Mouse (Mus musculus) adrenal gland, adult 10 weeks (tissue): ENCODE measurements around the gene Mkrn2os. TPM values are rescaled to one million over a fixed set of nuclear protein-coding genes. Genes with fewer than 3 reads are reported as not detected.

Experiments
- polyA plus RNA-seq: library from polyadenylated mRNA; stranded (reverse); fragments of 350-450 nt; fragmentation: Illumina TruSeq; extraction: RNeasy Lipid Tissue Mini Kit (QIAGEN cat#74804); gene quantifications from one replicate; pipeline ENCODE4 v1.2.3, GENCODE M21; 2014; ENCODE audit warnings: low read depth, low replicate concordance

The Mkrn2os gene
- not detected for polyA plus RNA-seq

DNA sequence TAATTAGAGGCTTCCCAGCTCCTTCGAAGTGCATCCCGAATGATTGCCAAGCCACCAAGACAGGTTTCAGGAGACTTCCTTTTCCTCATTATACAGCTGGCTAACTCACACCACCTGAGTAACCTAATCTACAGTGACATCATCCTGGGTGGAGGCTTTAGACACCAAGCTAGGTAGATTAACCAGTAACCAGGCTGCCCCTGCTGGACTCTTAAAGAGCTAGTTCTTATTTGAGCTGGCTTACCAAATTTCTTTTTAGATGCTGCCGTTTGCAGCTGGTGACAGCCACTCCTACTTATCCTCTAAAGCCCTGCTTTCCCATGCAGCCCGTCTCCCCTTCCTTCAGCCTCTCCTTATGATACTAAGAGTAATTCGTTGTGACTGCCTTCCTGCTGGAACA, at the start of gene Mkrn2os:
Mkrn2os (minus strand) TSS at position 119 of the 400 bp plus-strand sequence.

DNA sequence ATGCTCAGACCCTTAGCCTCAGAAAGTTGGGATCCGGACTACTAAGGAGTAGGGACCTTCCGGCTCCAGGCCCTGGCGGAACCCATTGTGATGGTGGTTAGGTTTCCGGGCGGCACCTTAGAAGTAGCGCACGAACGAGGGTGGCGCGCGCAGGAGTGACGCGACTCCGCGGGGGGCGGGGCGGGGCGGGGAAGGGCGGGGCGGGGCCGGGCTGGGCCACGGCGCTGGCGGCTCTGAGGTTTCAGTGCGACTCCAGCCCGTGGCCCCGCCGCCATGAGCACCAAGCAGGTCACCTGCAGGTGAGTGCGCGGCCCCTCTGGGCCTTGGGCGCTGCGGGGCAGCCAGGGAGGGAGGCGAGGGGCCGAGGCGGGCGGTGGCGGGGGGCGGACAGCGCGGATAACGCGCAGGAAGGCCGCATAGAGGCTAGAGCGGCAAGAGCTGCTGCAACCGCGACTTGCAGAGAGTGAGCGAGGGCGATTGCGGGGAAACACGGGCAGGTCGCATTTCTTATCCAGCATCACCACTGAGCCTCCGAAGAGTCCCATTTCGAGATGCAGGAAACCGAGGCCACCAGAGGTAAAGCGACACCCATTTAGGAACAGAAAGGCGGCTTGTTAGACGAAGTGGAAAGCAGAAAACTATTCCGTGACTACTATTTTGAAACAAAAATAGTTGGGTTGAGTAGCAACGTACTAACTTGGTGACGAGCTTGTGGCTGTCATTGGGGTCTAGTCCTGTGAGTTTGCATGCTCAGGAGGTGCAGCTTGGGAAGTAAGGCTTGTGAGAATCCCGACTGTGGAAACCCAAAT, 9.5 kb upstream of the Mkrn2os start, which contains the start of gene Mkrn2:
Mkrn2 (plus strand) TSS at position 188 of the 809 bp plus-strand sequence.

DNA sequence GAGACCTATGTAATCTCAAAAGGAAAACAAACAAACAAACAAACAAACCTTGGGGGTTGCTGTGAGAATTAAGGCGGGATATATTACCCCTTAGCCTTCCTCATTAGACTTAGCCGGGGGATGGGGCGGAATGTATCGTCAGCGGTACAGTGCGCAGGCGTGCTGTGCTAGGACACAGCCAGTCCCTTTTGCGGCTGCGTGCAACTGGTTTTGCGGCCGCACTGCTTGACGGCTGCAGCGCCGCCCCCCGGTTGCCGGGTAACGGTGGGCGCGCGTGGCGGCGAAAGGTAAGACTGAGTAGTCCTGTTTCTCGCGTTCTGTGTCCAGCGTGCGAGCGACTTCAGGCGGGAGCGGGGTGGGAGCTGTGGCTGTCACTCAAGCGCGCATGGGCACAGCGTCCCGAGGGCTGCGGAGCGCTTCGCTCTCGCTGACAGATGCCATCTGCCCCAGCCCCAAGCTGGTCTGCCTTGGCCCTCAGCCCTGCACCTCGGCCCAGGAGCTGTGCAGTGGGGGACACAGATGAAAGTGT, 47.9 kb downstream of the Mkrn2os start, which contains the start of gene Tsen2:
Tsen2 (plus strand) TSS at position 223 of the 529 bp plus-strand sequence.

Other genes starting within 250 kb of the Mkrn2os start
- 62.0 TPM for gene Pparg, start 231.6 kb downstream of the Mkrn2os start, polyA plus RNA-seq
- gene Tsen2, start 47.9 kb downstream of the Mkrn2os start, polyA plus RNA-seq = 3.7 TPM
- gene Mkrn2, start 9.3 kb upstream of the Mkrn2os start, polyA plus RNA-seq = 15.7 TPM
- 34.9 TPM for gene Raf1, start 84.1 kb upstream of the Mkrn2os start, polyA plus RNA-seq
- not detected for gene Tmem40, start 169.8 kb upstream of the Mkrn2os start, polyA plus RNA-seq
- gene Cand2, start 182.0 kb upstream of the Mkrn2os start, polyA plus RNA-seq = 5.2 TPM
- 179 TPM for gene Rpl32, start 216.2 kb upstream of the Mkrn2os start, polyA plus RNA-seq
- gene Efcab12, start 245.8 kb upstream of the Mkrn2os start, polyA plus RNA-seq = not detected